Mouse (Mus musculus): ENCODE measurements around the gene Rbms2.
A peak's percentile ranks its signal among the peaks of the same experiment; 100 is the strongest.

Gene Rbms2

DNA sequence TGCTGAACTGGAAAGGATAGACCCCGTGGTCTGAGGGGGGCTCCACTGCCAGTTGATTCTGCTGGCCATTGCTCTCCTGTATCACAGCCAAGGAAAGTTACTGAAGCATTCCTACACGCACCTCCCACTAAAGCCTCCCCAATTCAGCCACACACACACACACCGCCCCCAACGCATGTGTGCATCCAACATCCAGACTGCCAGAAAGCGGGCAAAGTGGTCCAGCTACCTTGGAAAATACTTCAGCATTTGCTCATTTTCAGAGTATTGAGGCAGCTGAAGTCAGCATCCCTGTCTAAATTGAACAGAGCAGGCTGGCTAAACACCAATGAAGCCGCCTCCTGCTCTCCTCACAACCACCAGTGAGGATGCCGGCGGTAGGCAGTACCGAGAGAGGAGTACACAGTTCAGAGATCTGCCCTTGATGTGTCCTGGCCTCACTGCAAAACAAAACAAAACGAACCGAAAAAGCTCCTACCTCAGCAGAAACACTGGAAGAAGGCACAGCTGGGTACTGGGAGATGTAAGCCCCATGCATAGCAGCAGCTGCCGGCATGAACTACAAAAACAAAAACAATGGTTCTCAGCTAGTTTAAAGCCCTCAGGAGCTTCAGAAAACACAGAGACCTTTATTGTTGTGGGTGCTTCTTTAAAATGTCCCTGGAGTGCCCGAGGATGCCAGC lies 46.3 kb downstream of the Rbms2 start:
- no peak for DNase-seq

DNA sequence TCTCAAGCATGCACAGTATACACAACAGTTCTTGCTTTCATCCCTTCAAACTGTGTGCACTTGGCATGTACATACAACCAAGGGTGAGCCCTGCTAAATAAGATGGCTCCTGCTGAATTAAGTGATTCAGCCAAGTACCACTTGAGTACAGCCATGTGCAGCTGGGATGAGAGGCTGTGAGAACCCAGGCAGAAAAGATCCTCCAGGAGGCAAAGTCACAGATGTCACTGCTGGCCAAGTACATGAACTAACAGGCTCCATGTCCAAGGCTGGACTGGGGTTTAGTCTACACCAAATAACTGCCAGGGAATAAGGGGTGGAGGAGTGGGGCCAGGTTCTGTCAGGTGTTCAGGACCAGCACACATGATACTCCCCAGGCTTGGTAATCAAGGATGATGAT lies 48.3 kb downstream of the Rbms2 start:
- no peak for DNase-seq

DNA sequence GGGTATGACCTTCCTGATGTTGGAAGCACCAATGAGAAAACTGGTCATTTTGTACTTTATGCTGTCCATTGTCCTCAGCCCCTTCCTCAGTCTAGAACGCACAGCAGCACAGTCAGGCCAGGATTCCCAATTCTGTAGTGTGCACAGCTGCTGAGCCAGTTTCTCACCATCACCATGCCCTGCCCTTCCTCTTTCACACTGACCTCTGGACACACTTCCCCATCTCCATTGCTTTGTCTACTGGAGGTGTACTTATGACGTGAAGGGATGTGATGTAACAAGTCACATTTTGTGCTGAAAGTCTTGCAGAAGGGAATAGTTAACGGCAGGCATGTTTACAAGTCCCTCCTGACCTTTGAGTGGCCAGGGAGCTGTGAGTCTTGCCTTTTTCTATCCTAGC lies 48.8 kb downstream of the Rbms2 start:
- DNase-seq: no peak

DNA sequence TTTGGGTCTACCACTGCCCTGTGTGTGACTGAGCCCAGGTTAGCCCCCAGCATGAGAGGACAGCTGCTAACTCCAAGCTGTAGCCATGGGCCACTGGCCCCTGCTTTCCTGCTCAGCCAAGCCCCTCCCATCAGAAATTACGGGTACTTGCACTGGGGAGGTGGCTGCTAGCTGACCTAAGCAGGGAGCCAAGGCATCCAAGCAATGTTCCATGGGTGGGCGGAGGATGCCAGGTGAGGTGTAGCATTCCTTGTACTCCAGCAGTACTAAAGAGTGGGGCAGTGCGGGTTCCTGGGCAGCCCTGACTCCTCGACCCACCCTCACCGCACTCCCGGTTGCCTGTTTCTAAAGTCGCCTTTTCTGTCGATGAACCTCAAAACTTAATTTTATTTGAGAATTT lies 52.0 kb downstream of the Rbms2 start:
- DNase-seq: no peak

DNA sequence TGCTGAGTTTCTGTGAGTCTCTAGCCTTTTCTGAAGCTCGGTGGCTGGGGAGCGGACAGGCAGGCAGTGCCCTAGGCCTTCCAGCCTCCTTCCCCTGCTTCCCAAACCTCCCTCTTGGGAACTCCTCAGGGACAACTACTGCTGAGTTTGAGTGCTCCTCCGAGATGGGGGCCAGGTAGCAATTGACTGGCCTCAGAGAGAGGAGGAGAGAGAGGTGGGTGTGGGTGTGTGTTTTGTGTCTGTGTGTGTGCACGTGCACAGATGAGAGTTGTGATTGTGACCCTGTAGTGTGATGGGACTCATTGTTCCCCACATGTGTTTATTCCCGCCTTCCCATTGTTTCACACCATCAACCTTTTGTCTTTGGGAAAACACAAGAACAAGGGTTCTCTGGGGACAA lies 52.6 kb downstream of the Rbms2 start:
- no peak for DNase-seq

DNA sequence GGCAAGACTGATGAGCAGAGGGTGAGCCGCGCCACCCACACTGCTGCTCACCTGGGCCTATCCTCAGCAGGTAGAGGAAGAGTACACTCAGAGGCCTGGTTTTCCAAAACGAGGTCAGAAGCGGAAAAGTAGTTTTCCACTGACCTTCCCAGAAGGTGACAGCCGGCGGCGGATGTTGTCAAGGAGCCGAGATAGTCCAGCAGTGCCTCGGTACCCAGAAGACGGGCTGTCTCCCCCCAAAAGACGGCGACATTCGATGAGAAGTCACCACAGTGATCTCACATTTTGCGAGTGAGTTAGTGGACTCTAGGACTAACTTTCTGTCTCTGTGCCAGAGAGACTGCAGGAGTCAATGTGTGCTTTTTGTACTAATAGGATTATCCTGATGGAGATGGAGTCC lies 54.1 kb downstream of the Rbms2 start:
- DNase-seq: no peak

DNA sequence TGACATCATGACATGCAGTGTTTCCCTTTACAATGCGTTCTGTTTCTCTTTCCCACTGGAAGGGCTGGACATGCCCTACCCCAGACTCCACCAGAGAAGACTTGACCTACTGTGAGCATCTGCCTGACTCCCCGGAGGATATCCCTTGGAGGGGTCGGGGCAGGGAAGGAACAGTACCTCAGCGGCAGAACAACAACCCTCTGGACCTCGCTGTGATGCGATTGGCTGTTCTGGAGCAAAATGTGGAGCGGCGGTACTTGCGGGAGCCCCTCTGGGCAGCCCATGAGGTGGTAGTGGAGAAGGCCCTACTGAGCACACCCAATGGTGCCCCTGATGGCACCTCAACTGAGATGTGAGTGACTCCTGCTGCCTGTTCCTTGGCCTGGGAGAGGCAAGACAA lies 55.3 kb downstream of the Rbms2 start:
- no peak for DNase-seq

DNA sequence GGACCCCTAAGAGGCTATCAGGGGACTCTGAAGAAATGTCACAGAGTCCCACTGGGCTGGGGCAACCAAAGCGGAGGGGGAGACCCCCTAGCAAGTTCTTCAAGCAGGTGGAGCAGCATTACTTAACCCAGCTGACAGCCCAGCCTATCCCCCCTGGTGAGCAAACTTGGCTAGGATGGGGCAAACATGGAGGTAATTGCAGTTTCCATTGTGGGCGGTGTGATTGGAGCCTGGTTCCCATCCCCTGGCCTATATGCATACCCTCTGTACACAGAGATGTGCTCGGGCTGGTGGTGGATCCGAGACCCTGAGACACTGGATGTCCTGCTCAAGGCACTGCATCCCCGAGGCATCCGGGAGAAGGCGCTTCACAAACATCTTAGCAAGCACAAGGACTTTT lies 56.3 kb downstream of the Rbms2 start:
- DNase-seq: no peak

DNA sequence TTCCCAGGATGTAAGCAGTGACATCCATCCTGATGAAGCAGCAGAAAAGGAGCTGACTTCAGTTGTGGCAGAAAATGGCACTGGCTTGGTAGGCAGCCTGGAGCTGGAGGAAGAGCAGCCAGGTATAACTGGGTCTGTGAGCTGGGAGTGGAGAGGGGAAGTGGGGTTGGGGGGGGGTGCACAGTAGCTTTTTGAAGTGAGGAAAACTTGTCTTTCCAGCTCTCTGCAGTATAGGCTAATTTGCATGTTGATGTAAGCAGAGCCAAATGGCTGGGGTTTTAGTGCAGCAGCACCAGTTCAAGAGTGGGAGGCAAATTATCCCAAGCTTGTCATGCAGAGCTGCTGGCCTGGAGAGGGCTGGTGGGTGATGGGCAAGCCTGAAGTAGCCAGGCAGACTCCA lies 68.9 kb downstream of the Rbms2 start:
- no peak for DNase-seq

DNA sequence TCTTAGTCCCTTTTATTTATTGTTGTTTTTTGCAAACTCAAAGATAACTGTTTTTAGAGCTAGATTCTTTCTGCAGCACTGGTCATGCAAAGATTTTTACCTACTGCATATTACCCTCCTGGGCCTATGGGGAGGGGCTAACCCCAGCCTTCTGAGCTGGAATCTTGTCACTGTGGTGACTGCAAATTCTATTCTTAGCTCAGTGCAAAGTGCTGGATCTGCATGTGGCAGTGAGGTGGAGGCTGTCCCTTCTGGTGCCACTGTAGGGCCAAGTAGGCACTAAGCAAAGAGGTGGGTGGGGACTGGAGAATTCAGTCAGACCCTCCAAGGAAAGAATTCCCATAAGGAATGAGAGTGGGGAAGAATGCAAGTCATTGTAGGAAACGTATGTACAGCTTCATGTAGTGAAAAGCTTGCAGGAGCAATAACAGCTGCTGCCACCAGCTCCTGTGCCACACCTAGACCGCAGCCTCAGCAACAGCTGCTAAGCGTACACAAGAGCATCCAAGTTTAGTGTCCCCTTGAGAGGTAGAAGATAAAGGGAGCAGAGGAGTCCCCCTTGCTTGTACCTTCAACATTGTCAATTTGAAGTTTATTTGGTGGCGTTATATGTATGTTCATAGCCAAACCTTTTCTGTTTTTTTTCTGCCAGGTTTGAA lies 69.9 kb downstream of the Rbms2 start:
- DNase-seq: no peak

DNA sequence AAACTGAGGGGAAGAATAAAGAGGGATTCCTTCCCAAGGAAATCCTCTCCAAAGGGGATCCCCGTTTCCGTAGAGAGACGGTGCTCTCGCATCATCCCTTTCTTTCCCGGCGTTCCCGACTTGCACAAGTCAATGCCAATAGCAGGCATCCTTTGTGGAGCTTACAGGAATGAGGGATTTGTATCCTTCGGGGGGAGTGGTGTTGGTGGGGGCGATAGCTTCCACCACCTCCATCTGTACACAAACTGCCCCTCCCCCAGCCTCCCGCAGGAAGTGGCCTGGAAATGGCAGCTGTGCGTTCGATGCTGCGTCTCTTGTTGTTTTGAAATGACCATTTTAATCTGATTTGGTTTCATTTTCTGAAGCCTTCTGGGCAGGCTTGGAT lies 82.5 kb downstream of the Rbms2 start:
- peak; percentile 63 to 78 for DNase-seq

DNA sequence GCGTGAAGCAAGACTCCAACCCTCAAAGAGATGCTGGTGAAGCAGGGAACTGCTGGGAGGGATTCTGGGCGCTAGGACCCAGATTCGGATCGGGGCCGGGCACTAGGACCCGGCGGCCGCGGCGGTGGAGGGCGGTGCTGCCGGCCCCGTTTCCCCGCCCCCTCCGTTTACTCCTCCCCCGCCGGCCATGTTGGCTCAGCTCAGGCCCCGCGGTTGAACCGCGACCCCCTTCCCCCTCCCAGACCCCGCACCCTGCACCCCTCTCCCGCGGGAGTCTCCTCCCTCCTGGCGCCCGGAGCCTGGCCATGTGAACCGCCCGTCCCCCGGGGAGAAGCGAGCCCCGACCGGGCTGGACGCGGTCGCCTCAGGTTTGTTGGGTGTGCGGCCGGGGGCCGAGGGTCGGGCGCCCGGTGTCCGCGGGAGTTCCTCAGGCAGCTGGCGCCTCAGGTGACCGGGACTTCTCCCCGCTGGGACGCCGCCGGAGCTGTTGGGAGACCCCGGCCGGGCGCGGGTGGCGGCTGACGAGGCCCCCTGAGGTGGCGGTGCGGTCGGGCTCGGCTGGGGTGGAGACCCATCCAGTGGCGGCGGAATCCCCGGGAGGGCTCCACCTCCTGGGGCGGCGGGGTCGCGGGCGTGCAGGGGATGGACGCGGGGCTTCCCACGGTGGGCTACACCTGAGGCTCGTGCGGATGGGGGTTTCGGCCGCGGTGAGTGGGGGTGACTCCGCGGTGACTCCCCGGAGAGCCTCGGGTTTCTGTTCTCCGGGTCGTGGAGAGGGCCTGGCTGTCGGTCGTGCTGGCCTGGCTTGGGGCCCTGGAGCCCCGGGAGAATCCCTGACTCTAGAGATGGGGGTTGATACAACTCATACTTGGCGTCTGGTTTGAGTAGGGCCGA lies 83.2 kb downstream of the Rbms2 start:
- DNase-seq: peak; percentile 77 to 82

DNA sequence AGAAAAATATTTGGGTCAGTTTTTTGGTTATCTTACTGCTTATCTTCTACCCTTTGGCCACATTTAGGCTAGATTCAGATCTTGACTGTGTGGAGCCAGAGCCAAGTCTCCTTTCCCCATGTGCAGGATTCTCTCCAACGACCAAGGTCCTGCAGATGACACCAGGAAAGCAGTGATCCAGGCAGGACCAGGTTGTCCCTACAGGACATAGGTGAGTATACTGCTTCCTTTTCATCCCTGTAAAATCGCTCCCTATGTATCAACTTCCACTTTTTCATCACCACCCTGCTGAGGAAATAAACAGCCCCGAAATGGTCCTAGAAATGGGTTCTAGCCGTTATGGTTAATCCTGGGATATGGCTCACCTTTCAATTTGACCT lies 83.8 kb downstream of the Rbms2 start:
- DNase-seq: no peak

DNA sequence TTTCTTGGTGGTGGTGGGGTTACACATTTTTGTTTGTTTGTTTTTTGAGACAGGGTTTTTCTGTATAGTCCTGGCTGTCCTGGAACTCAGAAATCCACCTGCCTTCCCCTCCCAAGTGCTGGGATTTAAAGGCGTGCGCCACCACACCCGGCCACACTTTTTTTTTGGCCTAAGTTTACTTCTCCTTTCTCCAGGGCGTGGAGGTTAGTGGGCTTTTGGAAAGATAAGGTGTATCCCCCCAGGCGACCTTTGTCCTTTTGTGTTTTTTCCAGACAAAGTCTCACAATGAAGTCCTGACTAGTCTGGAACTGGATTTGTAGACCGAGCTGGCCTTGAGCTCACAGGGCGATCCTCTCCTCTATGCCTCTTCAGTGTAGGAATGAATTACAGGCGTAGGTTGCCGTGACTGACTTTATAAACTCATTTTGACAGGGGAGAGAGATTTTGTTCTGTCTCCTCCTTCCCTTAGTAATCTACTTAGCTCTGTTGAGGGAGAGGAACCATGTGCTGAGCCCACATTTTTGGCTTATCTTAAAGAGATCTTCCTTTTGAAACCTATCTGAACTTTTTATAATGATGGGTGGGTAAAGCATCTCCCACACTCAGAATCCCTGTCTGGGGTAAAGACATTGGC lies 85.0 kb downstream of the Rbms2 start:
- DNase-seq: no peak

DNA sequence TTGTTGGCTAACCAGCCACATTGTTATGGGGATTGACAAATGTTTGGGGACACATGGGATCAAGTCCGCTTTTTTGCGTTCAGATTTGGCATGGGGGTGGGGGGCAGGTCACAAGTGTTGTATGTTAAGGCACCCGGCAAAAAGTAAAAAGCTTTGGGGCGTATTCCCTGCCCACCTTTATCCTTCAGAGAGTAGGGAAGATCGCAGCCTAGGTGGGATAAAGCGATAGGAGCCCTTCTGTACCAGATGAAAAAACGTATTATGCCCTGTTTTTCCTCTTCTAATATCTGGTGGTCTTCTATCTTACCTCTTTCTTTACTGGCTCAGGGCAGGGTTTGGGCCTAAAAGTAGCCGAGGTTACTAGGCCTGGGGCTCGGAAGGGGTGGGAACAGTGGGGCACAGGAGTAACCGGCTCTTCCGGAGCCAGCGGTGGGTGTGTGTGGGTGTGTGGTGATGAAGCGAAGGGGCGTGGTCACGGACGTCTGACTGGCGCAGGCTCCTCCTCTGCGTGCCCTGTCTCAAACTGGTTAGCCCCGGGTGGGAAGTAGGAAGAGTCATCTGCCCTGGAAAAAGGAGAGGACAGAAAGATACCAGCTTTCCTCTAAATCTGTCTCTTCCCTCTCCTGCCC lies 85.6 kb downstream of the Rbms2 start:
- peak; percentile 92 to 96 for DNase-seq

DNA sequence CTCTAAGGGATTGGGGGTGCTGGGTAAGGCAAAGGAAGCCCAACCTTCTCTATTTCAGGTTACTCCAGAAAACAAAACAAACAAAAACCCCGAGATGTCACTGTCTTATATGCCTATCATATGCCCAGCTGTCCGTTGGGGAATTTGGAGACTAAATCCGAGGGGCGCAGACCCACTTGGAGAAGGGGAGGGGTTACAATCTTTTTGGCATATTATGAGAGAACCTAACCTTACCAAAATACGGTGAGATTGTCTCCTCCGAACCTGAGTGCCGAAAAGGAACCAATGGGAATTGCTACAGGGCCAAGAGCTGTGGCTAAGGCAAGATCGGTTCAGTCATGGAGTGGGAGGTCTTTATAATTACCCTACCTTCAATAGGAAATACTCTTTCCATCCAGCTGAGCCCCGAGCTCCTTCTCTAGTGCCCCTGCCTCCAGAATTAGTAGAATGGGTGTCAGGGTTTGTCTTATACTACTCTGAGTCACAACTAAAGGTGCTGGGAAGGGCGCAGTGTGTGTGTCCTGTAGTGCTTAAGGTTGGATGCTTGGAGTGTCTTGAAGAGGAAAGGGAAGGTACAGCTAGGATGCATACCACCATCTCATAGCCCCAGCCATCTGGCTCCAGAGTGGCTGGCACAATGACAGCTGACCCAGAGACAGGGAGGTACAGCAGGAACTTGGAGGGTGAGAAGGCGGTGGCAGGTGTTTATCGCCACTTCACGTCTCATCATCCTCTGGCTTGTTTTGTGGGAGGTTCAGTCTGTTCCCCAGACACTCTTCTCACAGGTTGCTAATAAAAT lies 86.4 kb downstream of the Rbms2 start:
- DNase-seq: peak; percentile 35 to 53

DNA sequence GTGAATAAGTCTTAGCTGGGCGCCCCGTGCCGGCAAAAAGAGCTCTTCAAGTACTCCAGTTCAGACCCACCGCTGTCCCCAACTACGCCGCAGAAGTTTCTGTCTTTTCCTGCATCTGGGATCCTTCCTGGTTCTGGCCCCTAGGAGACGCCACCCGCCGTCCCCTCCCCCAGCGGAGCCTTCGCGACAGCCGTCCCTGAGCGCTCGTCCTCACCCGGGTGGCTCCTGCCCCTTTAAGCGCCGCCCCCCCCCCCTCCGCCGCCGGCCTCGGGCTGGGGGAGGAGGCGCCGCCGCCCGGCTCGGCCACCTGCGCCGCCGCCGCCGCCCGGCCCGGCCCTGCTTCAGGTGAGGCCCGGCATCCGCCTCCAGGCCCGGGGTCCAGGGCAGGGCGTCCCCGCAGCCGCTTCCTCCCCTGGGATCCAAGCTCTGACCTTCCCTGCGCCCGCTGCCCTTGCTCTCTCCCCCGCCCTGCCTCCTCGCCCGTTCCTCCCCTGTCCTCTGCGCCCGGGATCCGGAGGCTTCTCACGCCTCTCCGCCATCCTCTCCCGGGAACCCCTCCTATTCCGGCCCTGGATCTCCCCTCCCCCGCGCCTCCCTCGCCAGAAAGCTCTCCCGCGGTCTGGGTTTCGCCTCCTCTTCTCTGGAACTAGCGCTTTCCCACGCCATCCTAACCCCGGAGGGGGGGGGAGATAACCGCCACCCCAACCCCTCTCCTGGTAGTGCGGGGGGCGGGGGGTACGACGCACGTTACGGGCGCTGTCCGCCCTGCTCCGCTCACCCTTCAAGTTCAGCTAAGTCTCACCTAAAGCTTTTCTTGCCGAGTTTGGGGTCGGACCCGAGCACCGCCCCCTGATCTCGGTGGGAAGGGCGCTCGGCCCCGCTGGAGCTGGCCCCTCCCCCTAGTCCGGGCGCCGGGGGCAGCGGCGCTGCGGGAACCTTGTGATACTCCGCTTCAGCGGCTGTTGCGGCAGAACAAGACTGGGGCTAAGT lies 87.3 kb downstream of the Rbms2 start:
- DNase-seq: peak; percentile 84 to 89

DNA sequence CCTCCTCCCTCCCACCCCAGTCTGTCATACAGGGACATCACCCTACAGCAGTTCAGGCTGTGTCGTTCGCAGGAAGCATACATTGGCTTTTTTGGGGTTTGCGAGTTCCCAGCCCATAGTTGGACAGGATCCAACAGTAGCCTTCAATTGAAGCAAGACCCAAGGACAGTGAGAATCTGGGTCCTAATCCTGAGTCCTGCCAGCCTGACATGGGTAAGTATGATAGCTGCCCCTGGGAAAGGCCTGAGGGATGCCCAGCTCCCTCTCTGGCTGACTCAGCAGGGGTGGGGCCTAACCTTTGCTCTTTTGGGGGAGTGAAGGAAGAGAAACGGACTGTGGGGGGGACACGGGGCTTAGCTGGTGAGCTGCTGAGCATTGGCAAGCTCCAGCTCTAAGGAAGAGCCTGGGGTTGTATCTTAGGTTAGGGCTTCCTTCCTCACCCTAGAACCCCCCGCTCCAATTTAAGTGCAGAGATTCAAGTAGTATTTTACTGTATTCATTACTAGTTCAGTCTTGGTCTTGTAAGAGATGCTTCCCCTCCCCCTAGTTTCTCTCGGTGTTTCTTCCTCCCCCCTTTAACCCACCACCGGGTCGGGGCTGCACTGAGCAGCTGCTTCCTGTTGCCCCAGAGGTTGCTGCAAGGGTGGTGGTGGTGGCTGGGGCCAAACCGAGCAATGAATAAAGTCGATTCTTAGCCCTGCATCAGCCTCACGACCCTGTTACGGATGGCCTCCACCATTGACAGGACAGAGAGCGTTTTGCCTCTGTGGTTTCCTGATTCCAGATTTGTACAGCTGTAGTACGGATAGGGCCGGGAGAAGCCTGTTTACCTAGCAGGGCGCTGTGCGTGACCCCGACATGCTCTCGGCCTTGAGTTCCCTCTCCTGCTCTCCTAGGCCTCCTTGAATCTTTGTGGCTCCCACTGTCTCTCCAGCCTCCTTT lies 88.3 kb downstream of the Rbms2 start, which contains the start of gene Baz2a:
TSS of gene Baz2a (plus strand) at position 14 of the 942 bp plus-strand sequence.
- DNase-seq: peak; percentile 79 to 88

Measured in thymus, postnatal 36 days (tissue).